Mouse (Mus musculus): Measurements from ENCODE around the gene Gm12666. TPM values are rescaled to one million over a fixed set of nuclear protein-coding genes. Genes with fewer than 3 reads are reported as not detected.
"Not testable (repeated sequence)": the region's sequence is repeated elsewhere in the genome, so short reads cannot be mapped to it uniquely, and the experiment has no call there.

The Gm12666 gene
- not detected in 2 replicates for polyA plus RNA-seq (2014; fragmentation: Nextera tagmentation; extraction: Ambion mirVana)

DNA sequence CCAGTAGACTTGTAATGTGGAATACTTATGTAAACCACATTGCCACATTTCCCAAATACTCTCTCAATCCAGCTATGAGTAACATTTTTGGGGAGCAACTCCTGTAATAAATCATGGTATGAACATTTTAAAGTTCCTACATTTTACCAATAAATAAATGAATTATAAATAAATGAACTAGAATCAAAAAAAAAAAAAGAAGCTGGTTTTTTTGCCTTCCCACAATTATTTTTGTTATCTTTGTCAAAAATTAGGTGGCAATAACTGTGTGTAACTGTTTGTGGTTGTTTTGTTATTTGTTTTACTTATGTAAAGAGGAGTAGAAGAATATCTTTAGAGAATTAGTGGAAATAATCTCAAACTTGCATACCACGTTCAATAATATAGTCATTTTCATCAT is at the start of gene Gm12666:
Gm12666 (minus strand) TSS at position 101 of the 400 bp plus-strand sequence.
- not testable (repeated sequence) for H3K4me1 ChIP-seq (ENCODE audit: control insufficient read depth, insufficient read depth, low read length); H3K9ac ChIP-seq (replicated peaks; ENCODE audit: low read depth, low read length); H3K27me3 ChIP-seq (ENCODE audit: control insufficient read depth, insufficient read depth, low read length); H3K27ac ChIP-seq (ENCODE audit: low read depth, low read length); H3K4me3 ChIP-seq (ENCODE audit: low read depth, low read length); H3K4me2 ChIP-seq (ENCODE audit: low read depth, low read length); H3K9me3 ChIP-seq (ENCODE audit: control insufficient read depth, low read length); H3K36me3 ChIP-seq (ENCODE audit: control insufficient read depth, insufficient read depth, low read length); ATAC-seq (ENCODE audit: low read depth)
- WGBS = 94% methylated on average over 1 of the region's 1 CpGs

DNA sequence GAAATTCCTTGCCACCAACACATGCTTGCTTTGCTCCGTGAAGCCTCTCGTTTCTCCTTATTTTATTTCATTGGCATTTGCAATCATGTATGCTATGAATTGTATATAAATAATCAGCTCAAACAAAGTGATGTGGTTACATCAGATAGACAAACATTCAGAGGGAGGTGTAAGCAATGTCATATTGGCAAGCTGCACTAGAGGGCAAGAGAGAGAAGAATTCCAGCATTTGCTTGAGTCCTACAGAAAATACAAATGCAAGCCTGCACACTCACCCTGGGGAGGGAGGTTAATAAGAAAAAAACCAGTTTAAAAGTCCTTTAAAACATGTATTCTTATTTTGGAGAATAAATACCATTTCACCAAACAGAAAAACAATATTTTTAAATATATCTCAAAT is 34.8 kb upstream of the Gm12666 start:
- Histone ChIP-seq H3K4me3 (ENCODE audit: low read depth, low read length) (no peak overlapping the region), H3K9ac (replicated peaks; ENCODE audit: low read depth, low read length) (no peak overlapping the region), H3K36me3 (ENCODE audit: control insufficient read depth, insufficient read depth, low read length) (no peaks in the 10 kb centered on the region), H3K27me3 (ENCODE audit: control insufficient read depth, insufficient read depth, low read length) (no peaks in the 10 kb centered on the region), H3K9me3 (ENCODE audit: control insufficient read depth, low read length) (no peaks in the 10 kb centered on the region), H3K4me1 (ENCODE audit: control insufficient read depth, insufficient read depth, low read length) (no peaks in the 10 kb centered on the region), H3K4me2 (ENCODE audit: low read depth, low read length) (no peak overlapping the region), H3K27ac (ENCODE audit: low read depth, low read length) (no peak overlapping the region)
- no peak for ATAC-seq (ENCODE audit: low read depth)
- WGBS = 86% methylated on average over 2 of the region's 2 CpGs

DNA sequence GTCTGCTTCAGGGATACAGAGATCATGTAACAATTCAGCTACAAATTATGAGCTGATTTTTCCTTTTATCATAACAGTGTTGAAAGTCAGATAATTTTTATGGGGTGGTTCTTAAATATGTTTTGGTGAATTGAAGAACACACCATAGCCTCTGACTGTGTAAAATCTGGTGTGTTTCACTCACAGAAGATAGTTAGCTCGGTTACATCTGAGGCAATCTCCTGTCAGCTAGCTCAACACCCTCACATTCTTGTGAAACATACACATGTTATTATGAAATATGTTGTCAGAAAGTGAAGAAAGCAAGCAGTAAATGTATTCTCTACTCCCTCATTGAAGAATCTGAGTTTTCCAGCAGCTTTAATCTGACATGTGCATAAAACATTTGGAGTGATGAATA is 24.7 kb upstream of the Gm12666 start:
- no peaks in the 10 kb centered on the region for H3K27me3 ChIP-seq (ENCODE audit: control insufficient read depth, insufficient read depth, low read length)
- no peak overlapping the region for H3K27ac ChIP-seq (ENCODE audit: low read depth, low read length)
- no peak overlapping the region for H3K4me3 ChIP-seq (ENCODE audit: low read depth, low read length)
- no peaks in the 10 kb centered on the region for H3K9me3 ChIP-seq (ENCODE audit: control insufficient read depth, low read length)
- H3K4me2 ChIP-seq (ENCODE audit: low read depth, low read length) = no peak overlapping the region
- H3K4me1 ChIP-seq (ENCODE audit: control insufficient read depth, insufficient read depth, low read length) = no peaks in the 10 kb centered on the region
- no peaks in the 10 kb centered on the region for H3K36me3 ChIP-seq (ENCODE audit: control insufficient read depth, insufficient read depth, low read length)
- no peak overlapping the region for H3K9ac ChIP-seq (replicated peaks; ENCODE audit: low read depth, low read length)
- no peak for ATAC-seq (ENCODE audit: low read depth)
- WGBS = 77% methylated on average over 1 of the region's 1 CpGs

DNA sequence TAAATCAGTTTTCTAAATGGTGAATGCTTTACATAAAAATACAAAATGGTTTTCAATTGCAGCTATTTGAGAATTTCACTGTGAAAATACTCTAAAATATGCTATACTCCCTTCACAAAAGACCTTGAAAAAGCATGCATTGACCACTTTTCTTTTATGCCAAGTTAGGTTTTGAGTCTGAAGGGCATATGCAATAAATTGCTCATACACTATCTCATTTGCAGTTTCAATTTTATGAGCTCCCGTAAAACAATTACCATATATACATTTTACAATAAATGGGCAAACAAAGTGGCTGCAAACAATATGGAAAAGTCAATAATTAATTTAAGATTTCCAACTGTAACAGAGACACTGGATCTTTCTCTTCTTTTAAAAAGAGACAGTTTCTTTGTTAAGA is 38.9 kb downstream of the Gm12666 start:
- Histone ChIP-seq H3K9ac (replicated peaks; ENCODE audit: low read depth, low read length) (no peak overlapping the region), H3K4me3 (ENCODE audit: low read depth, low read length) (no peak overlapping the region), H3K27me3 (ENCODE audit: control insufficient read depth, insufficient read depth, low read length) (no peaks in the 10 kb centered on the region), H3K4me1 (ENCODE audit: control insufficient read depth, insufficient read depth, low read length) (no peaks in the 10 kb centered on the region), H3K4me2 (ENCODE audit: low read depth, low read length) (no peak overlapping the region), H3K27ac (ENCODE audit: low read depth, low read length) (no peak overlapping the region), H3K9me3 (ENCODE audit: control insufficient read depth, low read length) (no peaks in the 10 kb centered on the region), H3K36me3 (ENCODE audit: control insufficient read depth, insufficient read depth, low read length) (no peaks in the 10 kb centered on the region)
- 49% methylated on average over 1 of the region's 1 CpGs for WGBS
- ATAC-seq (ENCODE audit: low read depth) = no peak

DNA sequence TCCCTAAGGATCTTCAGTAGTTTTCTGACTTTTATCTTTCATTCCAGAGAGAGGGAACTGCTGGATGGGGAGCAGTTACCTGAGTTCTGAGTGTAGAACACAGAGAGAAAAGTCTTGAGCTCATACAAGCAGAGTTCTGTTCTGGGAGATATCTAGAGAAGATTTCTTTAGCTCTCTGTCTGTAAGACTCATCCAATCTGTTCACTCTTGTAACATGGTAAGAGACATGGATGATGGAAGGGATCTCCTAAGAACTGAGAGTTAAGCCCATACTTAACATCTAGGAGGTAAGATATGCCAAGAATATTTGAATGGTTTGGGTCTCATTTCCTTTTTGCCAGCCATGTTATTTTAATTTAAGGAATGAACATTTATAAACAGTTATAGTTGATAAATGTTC is 44.4 kb downstream of the Gm12666 start, which contains the start of gene Izumo3:
Izumo3 (minus strand) TSS at position 101 of the 400 bp plus-strand sequence.
- H3K4me1 ChIP-seq (ENCODE audit: control insufficient read depth, insufficient read depth, low read length) = no peaks in the 10 kb centered on the region
- H3K4me3 ChIP-seq (ENCODE audit: low read depth, low read length) = no peak within 1 kb of the TSS
- no peaks in the 10 kb centered on the region for H3K27me3 ChIP-seq (ENCODE audit: control insufficient read depth, insufficient read depth, low read length)
- no peaks in the 10 kb centered on the region for H3K36me3 ChIP-seq (ENCODE audit: control insufficient read depth, insufficient read depth, low read length)
- H3K9me3 ChIP-seq (ENCODE audit: control insufficient read depth, low read length) = no peaks in the 10 kb centered on the region
- H3K27ac ChIP-seq (ENCODE audit: low read depth, low read length) = no peak within 1 kb of the TSS
- H3K9ac ChIP-seq (replicated peaks; ENCODE audit: low read depth, low read length) = no peak within 1 kb of the TSS
- no peak within 1 kb of the TSS for H3K4me2 ChIP-seq (ENCODE audit: low read depth, low read length)
- ATAC-seq (ENCODE audit: low read depth) = no peak

Other genes starting within 250 kb of the Gm12666 start
- not detected in 2 replicates for gene Izumo3, start 44.5 kb downstream of the Gm12666 start, polyA plus RNA-seq (2014; fragmentation: Nextera tagmentation; extraction: Ambion mirVana)